Mouse (Mus musculus) spleen, embryonic (tissue): Measurements from ENCODE around the gene Clhc1.
"Not testable (repeated sequence)": the region's sequence is repeated elsewhere in the genome, so short reads cannot be mapped to it uniquely, and the experiment has no call there.

Experiments
- CTCF ChIA-PET: fragments of 350-600 bp; sonication (Branson Sonifier 250); formaldehyde crosslinking; loops from one replicate; lab custom pipeline; 2022; lab: Charles Lee

Gene Clhc1

DNA sequence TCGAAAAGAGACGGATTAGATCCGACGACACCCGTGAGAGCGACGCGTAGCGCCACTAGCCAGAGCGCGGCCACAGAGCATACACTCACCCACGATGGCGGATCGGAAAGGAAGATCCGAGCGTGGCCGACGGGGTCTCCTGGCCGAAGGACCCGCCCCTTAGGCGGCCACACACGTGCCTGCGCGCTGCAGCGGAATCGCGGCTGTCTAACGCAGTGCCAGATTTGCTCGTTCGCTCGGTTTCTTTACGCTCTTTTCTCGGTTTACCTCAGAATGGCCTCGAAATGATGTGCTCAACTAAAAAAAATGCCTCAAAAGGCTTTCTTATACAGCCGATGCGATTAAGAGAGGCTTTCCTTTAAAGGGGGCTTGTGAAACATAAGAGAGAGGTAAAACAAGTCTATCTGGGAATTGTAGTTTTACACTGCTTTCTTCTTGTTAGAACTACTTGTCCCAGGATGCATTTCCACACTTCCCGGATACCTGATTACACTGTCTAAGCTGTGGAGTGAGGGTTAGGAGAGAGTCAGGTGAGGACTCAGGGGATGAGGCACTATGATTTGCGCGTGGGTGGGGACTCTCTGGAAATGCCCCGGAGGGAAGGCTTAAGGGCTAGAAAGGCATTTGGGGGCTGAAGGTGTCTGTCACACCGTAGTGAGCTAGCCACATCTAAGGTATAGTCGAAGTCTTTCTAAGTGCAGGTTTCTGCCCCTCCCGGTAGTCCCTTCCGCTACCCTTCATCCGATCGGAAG is at the start of gene Clhc1, which contains the start of gene Rps27a:
Clhc1 (plus strand) TSS at position 199 of the 752 bp plus-strand sequence.
Rps27a (minus strand) TSS at position 358 of the 752 bp plus-strand sequence.
- CTCF ChIA-PET: no interaction called here

DNA sequence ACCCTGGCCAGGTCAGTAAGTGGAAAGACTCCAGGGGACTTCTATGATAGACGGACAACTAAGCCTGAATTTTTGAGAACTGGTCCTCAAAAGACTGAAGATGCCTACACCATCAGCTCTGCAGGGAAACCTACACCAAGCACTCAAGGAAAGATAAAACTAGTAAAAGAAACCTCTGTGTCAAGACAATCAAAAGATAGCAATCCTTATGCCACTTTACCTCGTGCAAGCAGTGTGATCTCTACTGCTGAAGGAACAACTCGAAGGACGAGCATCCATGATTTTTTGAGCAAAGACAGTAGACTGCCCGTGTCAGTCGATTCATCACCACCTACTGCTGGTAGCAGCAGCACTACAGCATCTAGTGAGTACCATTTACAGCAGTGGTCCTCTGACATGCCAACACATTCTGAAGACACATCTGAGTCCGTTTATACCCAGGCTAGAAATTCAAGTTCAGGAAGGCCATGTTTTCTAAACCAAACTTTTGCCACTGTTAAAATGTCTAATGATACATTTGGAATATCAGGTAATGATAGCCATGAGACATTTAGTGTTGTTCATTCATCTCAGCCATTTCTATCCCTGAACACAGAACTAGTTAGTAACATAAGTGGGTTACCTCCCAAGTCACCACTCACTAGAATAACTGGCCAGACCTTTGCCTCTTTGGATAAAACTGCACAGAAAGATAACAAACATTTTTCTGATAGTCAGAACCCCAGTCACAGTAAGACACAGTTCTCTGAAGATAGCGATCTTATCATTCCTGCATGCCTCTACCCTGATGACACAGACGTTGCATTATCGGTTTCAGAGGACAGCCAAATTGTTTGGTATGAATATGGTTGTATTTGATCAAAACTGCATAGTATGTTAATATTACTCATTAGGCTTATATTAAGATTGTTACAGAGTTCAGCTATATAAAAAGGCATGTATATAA is 43.5 kb upstream of the Clhc1 start:
- CTCF ChIA-PET: no interaction called here

DNA sequence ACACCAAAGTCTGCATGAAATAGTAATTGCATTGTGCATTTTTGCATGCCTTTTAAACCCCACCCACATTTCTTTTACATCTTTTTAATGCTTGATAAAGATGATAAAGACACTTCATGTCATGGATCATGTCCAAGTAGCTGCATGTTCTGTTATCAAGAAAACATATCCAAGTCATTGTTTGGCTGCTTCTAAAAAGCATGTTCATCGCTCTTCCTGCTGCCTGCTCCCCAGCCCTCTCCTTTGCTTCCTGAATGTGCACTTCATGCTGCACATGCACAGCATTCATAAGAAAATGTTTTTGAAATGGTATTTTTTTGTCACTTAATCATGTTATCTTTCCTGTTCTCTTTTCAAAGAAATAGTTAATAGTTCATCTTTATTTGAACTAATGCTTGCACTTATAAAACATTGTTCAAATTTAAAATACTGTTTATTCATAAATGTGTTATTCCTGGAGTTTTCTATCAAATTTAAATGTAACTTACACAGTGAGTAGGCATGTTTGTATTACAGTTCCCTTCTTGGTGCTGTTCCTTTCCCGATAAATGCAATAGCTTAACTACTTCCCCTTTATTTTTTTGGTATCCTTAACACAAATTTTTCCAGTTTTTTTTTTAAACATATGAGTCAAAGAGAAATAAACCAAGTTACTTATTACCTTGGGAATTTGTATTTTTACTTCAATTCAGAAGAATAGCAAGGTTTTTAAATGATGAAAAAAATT is 42.7 kb upstream of the Clhc1 start:
- CTCF ChIA-PET: no interaction called here

DNA sequence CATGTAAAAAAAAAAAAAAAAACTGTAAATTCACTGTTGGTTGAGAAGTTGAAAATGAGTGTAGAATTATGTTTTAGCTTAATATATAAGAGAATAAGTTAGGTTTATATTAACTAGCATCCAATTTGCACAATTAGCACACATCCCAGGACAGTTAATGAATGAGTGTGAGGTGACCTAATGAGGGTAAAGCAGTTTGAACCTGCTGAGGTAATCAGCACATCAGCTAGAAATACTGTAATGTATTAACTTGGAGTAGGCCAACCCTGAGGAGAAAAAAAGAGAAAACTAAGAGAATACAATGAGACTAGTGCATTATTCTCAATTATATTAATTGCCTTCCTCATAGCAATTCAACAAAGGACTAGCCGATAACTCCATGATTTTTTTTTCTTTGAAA is 38.3 kb upstream of the Clhc1 start:
- CTCF ChIA-PET: interaction anchor here (0.6 kb wide), 1 partner anchor 38 kb away, joined by 3 read pairs; no protein-coding TSS in a partner anchor

DNA sequence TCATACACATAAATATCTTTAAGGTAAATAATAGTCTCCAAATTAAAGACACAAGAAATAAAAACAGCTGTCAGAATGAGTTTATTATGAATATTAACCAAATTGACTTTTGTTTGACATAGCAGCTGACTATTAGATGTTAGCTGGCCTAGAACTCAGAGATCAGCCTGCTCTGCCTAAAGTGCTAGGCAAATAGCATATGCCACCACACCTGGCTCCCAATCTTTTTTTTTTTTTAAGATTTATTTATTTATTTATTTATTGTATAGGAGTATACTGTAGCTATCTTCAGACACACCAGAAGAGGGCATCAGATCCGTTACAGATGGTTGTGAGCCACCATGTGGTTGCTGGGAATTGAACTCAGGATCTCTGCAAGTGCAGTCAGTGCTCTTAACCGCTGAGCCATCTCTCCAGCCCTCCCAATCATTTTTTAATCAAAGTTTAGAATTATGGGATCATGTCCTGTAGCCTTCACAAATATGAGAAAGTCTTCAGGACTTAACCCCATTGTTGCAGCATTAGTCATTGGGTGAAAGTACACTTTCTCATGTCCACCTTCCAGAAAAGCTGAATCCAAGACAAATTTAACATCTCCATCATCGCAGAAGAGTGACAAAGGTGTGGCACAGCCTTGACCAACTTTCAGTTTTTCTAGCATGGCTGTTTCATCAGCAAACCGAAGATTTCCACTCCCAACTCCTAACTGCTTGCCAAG is 34.8 kb upstream of the Clhc1 start:
- CTCF ChIA-PET: no interaction called here

DNA sequence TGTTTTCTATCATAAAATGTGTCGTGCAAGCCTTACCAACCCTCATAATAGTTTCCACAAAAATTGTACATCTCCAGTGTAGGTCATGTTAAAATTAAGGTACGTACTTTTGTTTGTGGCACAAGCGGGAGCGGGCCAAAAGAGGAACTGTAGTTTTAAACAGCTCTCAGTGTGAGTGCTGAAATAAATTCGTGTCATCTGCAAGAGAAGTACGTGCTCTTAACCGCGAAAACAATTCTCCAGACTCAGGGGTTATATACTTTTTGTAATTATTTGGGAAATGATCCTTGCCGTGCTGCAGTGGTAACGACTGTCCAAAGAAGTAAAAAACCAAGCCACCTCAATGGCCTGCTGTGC is 33.4 kb upstream of the Clhc1 start:
- CTCF ChIA-PET: interaction anchor here (1.0 to 1.1 kb wide), 2 partner anchors 12 to 31 kb away, joined by 4 to 9 read pairs; partner anchors contain the start of gene Mtif2

DNA sequence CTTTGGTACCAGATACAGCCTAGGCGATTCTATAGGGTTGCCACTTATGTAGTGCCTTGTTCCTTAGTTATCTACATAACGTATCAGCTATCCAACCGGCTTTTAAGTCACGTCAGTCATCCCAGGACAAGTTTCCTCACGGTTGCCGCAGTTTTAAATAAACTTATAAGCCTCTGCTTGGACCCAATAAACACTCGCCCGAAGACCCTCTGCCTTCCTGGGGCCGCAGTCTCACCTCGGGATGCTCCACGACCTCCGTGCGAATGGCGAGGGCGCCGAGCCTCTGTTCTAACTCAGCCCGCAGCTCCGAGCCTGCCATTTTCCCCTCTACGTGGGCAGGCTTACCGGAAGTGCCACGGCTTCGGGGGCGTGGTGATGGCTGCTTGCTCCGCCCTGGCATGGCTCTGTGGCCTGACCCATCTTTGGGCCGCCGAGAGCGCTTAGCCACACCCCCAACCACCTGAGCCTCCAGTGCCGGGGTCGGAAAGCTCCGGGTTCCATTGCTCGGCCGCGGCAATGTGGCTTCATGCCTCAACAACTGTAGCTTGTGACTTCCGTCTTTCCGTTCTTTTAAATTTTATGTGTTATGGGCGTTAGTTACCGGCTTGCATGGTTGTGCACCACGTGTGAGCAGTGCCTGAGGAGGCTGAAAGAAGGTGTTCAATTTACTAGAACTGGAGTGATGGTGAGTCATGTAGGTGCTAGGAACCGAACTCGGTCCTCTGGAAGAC is 32.9 kb upstream of the Clhc1 start, which contains the start of gene Prorsd1:
Prorsd1 (minus strand) TSS at position 352 of the 731 bp plus-strand sequence.
- CTCF ChIA-PET: interaction anchor here (1.0 to 1.1 kb wide), 2 partner anchors 11 to 30 kb away, joined by 4 to 9 read pairs; partner anchors contain the start of gene Mtif2

DNA sequence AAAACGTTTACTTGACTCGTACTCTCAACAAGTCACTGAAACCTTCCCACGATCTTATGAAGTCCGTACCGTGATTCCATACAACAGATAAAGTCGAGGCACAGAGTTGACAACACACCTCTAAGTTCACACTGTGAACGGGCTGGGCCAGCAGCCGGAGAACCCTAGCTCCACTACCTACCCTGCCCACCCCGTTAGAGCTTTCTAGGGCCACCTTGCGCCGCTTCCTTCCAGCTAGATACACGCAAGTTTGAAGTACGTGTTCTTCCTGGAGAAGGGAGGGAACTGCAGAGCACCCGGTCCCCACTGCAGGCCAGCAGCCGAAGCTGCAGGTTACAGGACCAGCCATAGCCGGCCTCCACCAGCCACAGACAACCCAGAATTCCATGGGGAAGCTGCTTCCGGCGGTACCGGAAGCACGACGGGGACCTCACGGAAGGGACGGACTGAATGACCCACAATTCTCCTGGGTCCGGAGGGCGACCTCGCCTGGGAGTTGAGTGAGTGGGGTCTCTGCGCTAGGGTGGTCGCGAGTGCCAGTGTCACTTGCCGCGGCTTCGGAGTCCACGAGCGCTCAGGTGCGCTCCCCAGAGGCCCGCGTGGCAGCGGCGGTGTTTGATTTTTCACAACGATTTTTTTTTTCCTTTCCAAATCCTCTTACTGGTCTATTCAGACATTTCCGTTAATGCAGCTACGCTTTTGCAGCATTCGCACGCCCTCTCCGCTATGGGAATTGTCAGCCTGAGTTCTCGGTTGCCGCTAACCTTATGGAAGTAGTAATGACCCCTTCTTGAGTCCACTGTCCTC is 21.6 kb upstream of the Clhc1 start, which contains the start of gene Mtif2:
Mtif2 (plus strand) TSS at position 421 of the 807 bp plus-strand sequence.
- CTCF ChIA-PET: interaction anchor here (0.6 to 1.9 kb wide), 5 partner anchors 8 to 381 kb away, joined by 3 to 4 read pairs (median 3); no protein-coding TSS in a partner anchor

DNA sequence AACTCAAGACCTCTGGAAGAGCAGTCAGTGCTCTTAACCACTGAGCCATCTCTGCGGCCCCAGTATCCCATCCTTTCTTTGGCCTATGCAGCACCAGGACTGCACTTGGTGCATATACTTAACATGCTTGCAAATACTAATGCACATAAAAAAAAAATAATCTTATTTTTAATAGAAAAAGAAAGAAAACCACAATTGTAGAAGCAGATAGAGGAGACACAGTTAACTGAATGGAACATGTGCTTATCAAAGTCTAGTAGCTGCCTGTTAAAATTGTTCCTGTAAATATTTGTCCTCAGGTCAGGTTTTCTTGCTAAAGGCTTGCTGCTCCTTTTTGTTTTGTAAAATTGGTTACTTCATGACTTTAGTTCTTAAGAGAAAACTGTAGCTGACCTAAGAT is 9.5 kb upstream of the Clhc1 start:
- CTCF ChIA-PET: no interaction called here

DNA sequence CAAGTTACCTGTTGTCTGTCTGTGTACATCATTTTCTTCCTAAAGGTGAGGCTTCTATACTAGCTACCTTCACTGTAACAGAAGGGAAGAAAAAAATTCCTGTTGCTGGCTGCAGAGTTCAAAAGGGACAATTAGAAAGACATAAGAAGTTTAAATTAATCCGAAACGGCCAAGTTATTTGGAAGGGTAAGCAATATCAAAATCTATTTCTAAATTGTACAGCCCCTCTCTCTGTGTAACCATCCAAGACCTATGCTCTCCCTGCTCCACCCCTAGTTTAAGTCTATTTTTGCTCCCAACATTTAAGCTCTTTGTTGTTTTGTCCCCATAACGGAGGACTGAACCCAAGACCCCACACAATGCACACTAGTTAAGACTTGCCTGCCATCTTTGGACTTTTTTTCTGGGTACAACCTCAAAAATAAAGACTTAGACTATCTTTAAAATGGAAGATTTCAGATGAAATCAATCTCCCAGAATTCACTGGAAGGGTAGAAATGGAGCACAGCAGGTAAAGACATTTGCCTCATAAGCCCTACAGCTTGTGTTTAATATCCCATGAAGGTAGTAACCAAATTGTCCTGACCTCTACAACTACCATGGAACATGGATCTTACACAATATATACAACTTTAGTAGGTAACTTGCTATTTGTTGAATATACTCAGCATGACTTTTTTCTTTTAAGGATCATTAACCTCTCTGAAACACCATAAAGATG is 3.4 kb upstream of the Clhc1 start:
- CTCF ChIA-PET: no interaction called here

DNA sequence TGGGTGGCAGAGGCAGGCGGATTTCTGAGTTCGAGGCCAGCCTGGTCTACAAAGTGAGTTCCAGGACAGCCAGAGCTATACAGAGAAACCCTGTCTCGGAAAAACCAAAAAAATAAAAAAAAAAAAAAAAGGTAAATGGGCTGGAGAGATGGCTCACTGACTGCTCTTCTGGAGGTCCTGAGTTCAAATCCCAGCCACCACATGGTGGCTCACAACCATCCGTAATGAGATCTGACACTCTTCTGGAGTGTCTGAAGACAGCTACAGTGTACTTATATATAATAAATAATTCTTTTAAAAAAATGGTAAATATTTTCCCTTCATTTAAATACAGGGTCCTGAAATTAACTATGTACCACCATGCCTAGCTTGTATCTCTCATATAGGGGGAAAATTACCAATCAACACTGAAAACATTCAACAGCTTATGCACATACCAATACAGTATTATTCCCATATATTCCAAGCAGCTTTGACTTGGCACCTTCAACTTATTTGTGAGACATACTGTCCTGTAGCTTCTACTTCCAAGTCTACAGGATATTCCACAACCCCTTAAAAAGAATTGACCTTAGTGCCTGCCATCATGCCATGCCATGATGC is 2.5 kb upstream of the Clhc1 start:
- CTCF ChIA-PET: interaction anchor here (0.8 kb wide), 1 partner anchor 30 kb away, joined by 9 read pairs; the partner anchor contains the start of gene Prorsd1

DNA sequence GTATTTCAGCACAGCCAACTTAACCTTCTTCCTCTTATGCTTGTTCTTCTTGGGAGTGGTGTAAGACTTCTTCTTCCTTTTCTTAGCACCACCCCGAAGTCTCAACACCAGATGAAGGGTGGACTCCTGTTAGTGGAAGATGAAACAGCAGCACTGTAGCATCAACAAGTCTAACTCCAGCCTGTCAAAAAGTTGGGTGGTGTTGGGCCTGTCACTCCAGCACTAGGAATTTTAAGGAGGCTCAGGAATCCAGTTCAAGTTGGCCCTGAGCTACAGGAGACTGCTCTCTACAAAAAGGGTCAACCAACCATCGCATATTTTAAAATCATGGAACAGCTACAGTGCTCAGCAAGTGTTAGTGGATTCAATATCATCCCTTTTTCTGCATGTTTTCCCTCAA is 1.5 kb upstream of the Clhc1 start:
- CTCF ChIA-PET: not testable (repeated sequence)

DNA sequence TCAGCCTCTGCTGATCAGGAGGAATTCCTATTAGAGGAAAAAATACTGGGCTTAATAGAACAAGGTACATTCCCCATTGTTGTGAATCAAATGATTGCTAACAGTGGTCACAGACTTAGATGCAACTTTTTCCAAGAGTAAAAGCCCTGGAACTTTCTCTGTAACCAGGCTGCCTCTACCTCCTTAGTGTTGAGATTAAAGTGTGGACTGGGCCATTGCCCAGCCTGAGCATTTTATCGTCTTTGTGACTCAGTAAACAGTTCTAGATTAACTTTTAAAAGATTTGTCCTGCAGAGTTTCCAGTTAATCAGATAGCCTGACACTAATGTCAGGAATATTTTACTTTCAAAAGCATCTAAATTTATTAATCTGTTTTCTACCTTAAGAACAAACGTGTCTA is 988 bp upstream of the Clhc1 start:
- CTCF ChIA-PET: no interaction called here

DNA sequence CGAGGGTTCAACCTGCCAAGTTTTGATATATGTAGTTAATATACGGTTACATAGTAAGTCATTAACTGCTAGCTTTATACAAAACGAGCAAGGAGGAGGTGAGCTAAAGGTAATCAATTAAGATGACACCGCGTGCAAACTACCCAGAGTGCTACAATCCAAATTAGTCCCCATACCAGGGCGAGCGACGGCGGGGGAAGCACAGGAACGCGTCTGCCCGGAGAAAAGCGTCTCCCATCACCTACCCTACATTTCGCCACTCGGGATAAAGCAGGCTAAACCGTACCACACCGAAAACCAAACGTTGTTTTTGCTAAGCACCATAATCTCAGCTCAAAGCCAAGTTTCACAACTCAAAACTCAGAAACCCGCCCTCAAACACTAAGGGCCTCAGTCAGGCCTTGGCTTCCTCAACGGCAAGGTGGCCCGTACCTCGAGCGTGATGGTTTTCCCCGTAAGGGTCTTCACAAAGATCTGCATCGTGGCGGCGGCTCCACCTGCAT is 450 bp upstream of the Clhc1 start:
- CTCF ChIA-PET: no interaction called here

DNA sequence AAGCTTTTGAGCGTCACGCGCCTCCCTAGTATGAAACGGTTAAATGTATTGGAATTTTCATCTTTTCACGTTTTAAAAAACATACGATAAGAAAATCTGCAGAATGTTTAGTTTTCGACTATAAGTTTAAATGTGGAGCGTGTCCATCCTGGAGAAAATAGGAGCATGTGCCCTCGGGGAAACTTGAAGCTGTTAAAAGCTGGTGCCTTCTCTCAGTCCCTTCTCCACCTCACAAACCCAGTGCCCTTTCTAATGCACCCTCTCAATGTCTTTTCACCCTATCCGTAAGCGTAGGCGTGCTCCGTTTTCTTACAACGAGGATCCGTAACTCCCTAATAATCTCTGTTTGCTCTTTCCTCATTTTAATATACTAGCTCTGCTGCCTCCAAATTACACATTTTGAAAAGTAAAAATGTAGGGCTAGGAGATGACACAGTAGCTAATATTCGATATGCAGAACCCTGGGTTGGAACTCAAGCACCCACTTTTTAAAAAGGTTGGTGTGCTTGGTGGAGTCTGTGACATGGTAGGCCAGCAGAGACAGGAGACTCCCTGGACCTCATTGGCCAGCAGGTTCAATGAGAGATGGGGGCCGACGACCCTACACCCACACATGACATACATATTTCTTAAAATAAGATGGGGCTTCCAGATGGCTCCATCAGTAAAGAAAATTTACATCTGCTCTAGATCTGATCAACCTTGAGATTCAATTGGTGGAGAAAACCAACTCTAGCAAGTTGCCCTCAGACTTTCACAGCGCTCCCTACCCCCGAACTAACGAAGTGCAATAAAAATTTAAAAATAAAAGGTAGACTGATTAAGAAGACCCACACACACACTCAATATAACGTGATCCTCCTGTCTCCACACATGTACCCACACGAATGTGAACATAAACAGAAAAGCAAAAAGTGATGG is 1.0 kb downstream of the Clhc1 start:
- CTCF ChIA-PET: no interaction called here

DNA sequence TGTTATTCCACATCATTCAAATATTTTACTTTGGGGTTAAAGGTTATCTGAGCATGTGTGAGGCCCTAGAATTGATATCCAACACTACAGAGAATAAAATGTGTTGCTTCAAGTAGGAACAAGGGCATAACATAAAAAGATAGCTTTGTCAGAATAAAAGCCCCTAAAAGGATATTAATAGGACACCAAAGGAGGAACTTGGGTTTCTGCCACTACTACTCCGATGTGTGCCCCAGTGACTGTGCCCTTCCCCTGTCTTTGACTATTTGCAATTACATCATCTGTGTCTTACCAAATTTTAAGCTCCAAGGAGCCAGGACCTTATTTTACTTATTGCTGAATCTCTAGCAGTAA is 1.7 kb downstream of the Clhc1 start:
- CTCF ChIA-PET: no interaction called here

DNA sequence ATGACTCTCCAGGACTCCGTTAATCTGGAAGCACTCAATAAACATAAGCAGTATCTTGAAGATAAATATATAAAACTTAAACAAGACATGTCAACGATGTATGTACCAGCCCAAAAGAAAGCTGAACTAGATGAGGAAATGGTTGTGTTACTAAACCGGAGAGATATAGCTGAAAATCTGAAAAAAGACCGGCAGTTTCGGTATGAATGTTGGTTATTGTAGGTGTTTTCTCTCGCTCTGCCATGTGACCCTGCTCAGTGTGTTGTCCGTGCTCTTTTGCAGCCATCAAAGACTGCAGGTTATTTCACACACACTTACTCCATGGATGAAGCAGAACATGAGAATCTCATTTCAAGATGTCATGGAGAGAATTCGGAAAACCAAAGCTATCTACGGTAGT is 12.7 kb downstream of the Clhc1 start:
- CTCF ChIA-PET: interaction anchor here (1.2 kb wide), 1 partner anchor 17 kb away, joined by 3 read pairs; no protein-coding TSS in a partner anchor
